Mouse (Mus musculus) frontal cortex, postnatal 36 days (tissue): ENCODE measurements around the gene Mill1.
A peak's percentile ranks its signal among the peaks of the same experiment; 100 is the strongest.
"Not testable (repeated sequence)": the region's sequence is repeated elsewhere in the genome, so short reads cannot be mapped to it uniquely, and the experiment has no call there.

Experiments used
- DNase-seq, 2 experiments: peaks; one replicate each; pipeline ENCODE4 v3.0.0; 2022; ENCODE audit warnings: low spot score in 2 of 2

Gene Mill1

GRCm38 (mm10) chr7:18245047-18245446 is at the start of gene Mill1:
Gene Mill1 (plus strand): TSS chr7:18245347.
- no peak for DNase-seq

- DNase-seq: peak in 1 of 2 experiments; percentile 4
Measured at GRCm38 (mm10) chr7:18210938-18211337, 34.2 kb upstream of the Mill1 start.

DNA sequence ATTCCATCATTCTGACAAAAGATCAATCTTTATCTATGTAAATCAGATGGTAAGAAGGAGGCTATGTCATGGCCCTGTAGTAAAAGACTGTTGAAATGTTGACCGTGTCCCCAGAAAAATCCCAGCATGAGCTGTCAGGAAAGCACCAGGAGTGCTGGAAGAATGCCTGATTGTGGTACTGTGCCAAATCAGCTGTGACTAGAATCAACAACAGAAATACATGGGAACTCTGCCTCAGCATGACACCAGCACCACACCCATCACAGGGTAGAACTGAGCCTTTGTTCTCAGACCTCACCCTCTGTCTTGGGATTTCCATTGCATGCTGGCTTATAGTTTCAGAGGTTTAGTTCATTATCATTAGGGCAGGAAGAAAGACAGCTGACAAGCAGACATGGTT is 30.4 kb upstream of the Mill1 start:
- no peak for DNase-seq

DNA sequence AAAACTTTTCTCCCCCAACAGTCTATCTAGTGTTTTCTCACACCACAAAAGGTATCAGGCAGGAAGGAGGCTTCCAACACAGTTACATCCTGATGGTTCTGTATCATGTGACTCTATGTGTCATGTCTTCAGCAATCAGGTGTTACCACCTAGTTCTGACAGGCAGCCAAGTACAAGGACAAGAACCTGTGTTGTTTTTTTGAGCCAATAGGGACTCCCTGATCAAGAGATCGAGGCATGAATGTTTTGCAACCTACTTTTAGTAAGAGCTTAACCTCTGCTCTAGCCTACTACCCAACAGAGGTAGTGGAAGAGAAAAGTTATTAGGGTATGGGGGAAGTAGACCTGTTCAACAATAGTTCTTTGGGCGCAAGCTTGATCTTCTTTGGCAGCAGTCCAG is 6.6 kb upstream of the Mill1 start:
- DNase-seq: no peak

DNA sequence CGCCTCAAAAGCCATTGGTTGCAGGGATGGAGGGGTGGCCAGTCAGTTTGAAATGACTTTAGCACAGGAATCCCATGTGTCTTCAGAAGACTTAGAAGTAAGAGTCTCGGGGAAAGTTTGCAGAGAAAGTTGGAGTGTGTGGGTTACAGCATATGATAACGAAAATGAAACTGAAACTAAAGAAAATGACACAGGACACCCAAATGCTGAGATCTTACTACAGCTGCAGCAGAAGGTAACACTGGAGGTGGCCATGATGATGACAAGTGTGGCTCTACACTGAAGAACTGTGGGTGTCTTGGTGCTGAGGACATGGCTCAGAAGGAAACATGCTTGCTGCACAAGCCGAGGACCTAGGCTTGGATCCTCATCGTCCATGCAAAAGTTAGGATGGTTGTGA is 3.9 kb upstream of the Mill1 start:
- DNase-seq: no peak

DNA sequence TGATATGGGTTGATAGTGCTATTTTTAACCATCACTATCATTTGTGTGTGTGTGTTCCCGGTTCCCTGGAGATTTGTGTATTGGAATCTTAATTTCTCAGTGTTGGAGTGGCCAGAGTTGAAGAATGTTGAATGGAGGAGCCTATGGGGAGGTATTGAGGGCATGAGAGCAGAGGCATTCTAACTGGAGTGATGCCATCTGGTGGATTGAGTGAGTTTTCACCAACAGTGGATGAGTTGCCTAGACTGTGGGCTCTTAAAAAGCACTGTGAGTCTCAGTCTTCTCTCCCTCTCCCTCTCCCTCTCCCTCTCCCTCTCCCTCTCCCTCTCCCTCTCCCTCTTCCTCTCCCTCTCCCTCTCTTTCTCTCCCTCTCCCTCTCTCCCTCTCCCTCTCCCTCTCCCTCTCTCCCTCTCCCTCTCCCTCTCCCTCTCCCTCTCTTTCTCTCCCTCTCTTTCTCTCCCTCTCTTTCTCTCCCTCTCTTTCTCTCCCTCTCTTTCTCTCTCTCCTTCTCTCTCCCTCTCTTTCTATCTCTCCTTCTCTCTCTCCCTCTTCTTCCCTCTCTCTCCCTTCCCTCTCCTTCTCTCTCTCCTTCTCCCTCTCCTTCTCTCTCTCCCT is 1.1 kb upstream of the Mill1 start:
- DNase-seq: not testable (repeated sequence)

GRCm38 (mm10) chr7:18260219-18260618 is 15.1 kb downstream of the Mill1 start:
- no peak for DNase-seq

DNA sequence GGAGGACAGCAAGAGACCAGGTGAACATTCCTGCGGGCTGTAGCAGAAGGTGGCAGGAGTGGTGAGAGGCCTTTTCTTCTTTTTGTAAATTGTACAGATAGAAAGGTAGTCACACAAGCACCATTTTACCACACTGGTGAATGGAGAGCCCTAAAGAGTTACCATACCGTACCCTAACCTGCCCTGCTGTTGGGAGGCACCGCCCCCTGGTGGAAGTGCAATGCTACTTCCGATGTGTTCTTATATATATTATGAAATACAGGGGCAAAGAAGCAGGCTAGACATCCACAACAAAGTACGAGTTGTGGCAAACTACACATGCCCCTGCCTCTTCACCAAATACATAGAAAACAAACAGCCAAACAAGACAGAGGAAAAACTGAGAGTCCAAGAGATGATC is 19.9 kb downstream of the Mill1 start:
- no peak for DNase-seq
